Mouse (Mus musculus): ENCODE measurements around the gene Trim65.
"Not testable (repeated sequence)": the region's sequence is repeated elsewhere in the genome, so short reads cannot be mapped to it uniquely, and the experiment has no call there.

Gene Trim65

DNA sequence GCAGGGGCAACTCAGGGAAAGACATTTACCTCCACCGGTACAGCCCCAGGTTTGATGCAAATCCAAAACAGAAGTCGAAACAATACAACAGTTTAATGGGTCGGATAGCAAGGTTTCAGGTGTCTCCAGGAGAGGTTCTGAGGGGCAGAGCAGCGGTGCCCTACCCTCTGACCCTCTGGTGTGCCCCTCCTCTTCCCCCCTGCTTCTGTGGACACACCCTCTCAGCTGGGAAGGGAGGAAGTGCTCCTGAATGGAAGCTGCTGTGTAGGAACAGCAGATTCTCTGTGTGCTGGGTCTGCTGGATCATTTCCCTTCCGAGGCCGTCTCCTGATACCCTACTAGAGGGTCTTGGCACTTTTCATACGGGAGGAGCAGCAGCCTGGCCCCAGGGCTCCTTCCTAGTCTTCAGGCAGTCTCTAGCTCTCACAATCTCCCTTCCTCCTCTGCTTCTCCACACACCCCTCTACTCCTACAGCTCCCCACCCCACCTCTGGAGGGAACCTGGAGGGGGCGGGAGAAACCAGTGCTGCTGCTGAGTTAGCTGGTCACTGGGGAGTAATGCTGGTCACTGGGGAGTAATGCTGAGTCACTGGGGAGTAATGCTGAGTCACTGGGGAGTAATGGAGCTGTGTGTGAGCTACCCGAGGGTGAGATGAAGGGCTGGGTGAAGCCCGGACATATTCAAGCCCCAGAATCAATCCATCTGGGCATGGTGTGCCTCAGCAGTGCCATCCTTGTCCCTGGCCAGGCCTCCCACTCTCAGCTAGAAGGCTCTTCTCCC lies 11.5 kb upstream of the Trim65 start:
- in situ Hi-C loops (cut with MboI, MseI) = loop anchor here (10.0 kb wide), 1 partner anchor 312 kb away; no protein-coding TSS in a partner anchor

DNA sequence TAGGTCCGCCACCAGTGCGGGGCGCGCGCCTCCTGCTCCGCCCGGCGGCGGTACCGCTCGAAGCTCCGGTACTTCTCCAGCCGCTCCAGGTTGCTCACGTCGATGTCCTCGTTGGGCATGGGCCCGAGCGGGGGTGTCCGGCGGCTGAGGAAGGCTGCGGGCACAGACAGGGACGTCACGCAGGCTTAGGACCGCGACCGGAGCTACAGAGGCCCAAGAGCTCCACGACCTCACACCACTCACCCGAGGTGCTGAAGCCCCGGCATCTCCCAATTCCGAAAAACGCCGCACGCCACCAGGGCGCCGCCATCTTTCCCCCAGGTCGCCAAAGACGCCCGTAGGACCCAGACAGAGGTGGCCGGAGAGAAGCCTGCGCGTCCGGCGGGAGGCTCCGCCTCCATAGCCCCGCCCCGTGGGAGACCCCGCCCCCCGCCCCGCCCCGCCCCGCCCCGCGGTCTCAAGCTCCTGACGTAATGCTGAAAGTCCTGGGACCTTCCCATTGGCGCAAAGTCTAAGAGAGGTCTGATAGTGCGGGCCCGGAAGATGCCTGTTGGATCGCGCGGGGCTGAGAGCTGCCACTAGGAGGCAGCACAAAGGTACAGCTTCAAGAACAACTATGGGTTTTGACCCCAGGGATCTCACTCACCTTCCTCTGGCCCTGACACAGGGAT lies 7.7 kb upstream of the Trim65 start, which contains the start of gene Mrpl38:
TSS of gene Mrpl38 (minus strand) at position 401 of the 671 bp plus-strand sequence.
- in situ Hi-C loops (cut with MboI, MseI) = no loop called here

DNA sequence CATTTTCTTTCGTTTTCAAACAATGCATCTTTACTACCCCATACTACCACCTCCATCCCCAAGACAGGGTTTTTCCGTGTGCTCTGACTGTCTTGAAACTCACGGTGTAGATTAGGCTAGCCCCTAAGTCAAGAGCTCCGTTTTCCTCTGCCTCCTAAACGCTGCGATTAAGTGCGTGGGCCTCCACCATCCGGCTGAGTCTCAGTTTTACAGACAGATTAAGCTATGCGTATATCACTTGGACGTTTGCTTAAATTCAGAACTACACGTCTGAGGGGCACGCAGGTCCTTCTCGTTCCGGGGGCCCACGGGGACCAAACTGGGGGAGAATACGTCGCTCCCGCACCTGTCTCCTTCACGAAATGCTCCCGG lies 7.2 kb upstream of the Trim65 start:
- in situ Hi-C loops (cut with MboI, MseI) = no loop called here

GRCm38 (mm10) chr11:116134171-116134570 lies 3.2 kb upstream of the Trim65 start:
- in situ Hi-C loops (cut with MboI, MseI) = loop anchor here (5.0 kb wide), 1 partner anchor 57 kb away; the partner anchor contains the start of gene Unc13d

GRCm38 (mm10) chr11:116133497-116133896 lies 2.6 kb upstream of the Trim65 start:
- in situ Hi-C loops (cut with MboI, MseI) = loop anchor here (5.0 kb wide), 1 partner anchor 56 kb away; the partner anchor contains the start of gene Unc13d

- in situ Hi-C loops (cut with MboI, MseI) = loop anchor here (5.0 kb wide), 1 partner anchor 55 kb away; the partner anchor contains the start of gene Unc13d
These were observed 1.7 kb upstream of the Trim65 start for GRCm38 (mm10) chr11:116132366-116133333.

GRCm38 (mm10) chr11:116131349-116132170 lies 632 bp upstream of the Trim65 start:
- in situ Hi-C loops (cut with MboI, MseI) = loop anchor here (5.0 kb wide), 1 partner anchor 54 kb away; the partner anchor contains the start of gene Unc13d

DNA sequence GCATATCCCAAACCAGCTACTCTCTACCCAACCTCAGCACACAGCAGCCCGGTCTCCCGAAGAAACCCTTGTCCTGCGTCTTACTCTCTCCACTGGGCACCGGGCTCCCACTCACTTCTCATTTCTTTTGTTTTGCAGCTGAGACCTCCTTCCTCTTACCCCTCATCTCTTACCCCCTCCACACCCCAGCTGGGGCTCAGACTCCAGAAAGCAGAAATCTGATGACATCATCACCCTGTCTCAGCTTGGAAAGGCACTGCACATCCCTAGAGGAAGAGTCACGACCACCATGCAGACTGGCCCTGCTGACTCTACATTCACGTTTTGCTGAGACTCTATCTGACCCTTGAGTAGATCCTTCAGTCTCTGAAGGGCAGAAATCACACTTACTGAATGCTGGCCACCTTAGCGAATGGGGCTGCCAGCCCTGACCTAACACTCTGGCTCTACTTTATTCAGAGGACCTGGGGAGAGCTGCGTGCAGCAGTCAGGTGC lies 888 bp downstream of the Trim65 start:
- in situ Hi-C loops (cut with MboI, MseI) = loop anchor here (5.0 kb wide), 1 partner anchor 53 kb away; the partner anchor contains the start of gene Unc13d

DNA sequence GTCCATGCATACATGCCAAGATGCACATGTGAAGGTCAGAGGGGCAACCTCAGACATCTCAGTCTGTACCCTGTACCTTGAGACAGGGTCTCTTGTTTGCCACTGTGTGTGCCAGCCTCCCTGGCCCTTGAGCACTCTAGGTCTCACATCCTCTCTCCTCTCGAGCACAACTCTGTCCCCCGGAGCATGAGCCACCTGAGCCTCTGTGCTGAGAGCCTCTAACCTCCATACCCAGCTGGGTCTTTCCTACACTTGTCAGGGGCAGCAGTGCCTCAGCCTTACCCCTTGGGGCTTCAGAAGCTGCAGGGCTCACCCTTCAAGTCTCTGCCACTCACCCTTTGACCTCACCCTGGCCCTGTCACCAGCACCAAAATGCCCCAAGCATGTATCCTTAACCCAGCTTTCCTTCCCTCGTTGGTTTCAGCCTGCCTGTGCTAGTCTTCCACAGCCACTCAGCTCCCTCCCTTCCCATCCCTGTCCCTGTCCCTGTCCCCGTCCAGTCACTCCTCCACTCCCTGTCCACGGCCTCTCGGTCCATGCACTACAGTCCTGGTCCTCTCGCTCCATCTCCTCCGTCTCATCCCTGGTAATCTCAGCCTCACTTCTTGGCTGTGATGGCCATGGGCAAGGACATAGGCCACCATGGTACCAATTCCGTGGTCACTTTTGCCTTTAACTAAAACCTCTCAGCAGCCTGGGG lies 1.7 kb downstream of the Trim65 start:
- in situ Hi-C loops (cut with MboI, MseI) = no loop called here

- in situ Hi-C loops (cut with MboI, MseI) = no loop called here
These were observed 2.9 kb downstream of the Trim65 start for GRCm38 (mm10) chr11:116127986-116128385.

DNA sequence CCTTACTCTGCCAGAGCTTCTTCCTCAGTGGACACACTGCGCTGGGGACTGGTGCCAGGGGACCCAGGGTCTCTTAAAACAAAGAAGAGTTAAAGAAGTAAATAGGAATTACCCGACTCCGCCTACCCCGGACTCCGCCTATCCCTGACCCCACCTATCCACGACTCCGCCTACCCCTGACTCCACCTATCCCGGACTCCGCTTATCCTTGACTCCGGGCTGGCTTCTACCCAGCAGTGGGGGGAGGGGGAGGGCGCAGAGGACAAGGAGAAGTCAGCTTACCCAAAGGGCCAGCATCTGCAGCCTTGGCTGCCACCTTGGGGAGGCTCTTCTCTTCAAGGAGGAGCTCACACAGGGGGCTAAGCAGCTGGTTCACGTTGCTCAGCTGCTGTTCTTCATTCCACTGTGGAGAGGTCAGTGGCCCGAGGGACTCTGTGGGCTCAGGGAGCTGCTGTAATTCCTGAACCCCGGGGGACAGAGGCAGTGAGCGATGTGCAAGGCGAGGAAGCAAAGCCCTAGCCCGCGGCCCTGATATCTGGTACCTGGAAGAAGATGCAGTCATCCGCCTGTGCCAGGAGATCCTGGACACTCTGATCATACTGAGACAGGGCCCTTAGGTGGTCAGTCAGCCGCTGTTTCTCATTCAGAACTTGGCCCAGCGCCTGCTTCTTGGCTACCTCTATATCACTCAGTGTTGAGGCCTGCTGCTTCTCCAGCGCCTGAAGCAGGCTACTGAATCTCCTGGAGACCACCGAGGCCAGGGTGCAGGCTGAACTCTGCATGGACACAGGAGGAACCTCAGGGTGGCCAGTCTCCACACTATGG lies 3.6 kb downstream of the Trim65 start, which contains the start of gene Trim47:
TSS of gene Trim47 (minus strand) at position 55 of the 825 bp plus-strand sequence.
- in situ Hi-C loops (cut with MboI, MseI) = no loop called here

DNA sequence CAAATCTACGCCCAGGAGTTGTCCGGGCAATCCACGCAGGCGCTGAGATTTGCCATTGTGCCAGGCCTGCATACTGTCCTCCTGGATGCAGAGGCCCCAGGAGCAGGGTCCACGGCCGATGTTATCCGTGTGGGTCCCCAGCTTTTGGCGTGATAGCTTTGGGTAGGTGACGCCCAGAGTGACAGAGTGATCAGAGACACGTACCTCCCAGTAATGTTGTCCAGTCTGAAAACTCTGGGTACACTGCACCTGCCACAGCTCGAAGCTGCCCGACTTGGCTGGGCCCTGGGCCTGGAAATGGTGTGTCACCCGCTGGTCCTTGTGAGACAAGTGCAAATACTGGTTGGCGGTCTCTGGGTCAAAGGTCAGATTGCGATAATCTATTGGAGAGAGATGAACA lies 4.7 kb downstream of the Trim65 start:
- in situ Hi-C loops (cut with MboI, MseI) = no loop called here

- in situ Hi-C loops (cut with MboI, MseI) = not testable (repeated sequence)
These were observed 9.1 kb downstream of the Trim65 start for GRCm38 (mm10) chr11:116121731-116122245.

- in situ Hi-C loops (cut with MboI, MseI) = loop anchor here (10.0 kb wide), 1 partner anchor 337 kb away; no protein-coding TSS in a partner anchor
These were observed 13.1 kb downstream of the Trim65 start for GRCm38 (mm10) chr11:116117819-116118218.

DNA sequence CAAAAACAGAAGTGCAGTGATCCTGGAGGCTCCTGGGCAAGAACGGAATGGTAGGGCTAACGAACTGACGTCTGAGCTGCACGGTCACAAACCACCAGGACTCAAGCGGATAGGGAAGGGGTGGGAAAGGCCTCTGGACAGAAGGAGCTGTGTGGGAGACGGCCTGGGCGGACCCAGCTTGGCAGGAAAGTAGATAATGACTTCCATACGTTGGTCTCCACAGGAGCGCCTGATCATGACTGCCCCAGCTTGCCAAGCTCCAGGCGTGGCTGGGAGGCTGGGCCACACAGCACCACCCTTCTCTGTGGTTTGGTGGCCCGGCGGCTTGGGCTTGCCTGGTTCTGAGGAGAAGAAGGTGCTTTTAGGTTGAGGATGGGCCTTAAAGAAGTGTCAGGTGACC lies 13.7 kb downstream of the Trim65 start:
- in situ Hi-C loops (cut with MboI, MseI) = loop anchor here (10.0 kb wide), 1 partner anchor 338 kb away; no protein-coding TSS in a partner anchor

GRCm38 (mm10) chr11:116111611-116112203 lies 19.2 kb downstream of the Trim65 start:
- in situ Hi-C loops (cut with MboI, MseI) = loop anchor here (10.0 kb wide), 1 partner anchor 343 kb away; no protein-coding TSS in a partner anchor

GRCm38 (mm10) chr11:116111067-116111466 lies 19.9 kb downstream of the Trim65 start:
- in situ Hi-C loops (cut with MboI, MseI) = loop anchor here (10.0 kb wide), 1 partner anchor 344 kb away; no protein-coding TSS in a partner anchor

GRCm38 (mm10) chr11:116110540-116110939 lies 20.4 kb downstream of the Trim65 start:
- in situ Hi-C loops (cut with MboI, MseI) = loop anchor here (10.0 kb wide), 1 partner anchor 344 kb away; no protein-coding TSS in a partner anchor
